Mouse (Mus musculus) thymus, adult 2 months (tissue): ENCODE measurements around the gene Parp4. TPM values are rescaled to one million over a fixed set of nuclear protein-coding genes. Genes with fewer than 3 reads are reported as not detected.

ENCODE experiments used
- DNase-seq: peaks from one replicate; pipeline ENCODE4 v3.0.0; 2021
- H3K27ac ChIP-seq: fragments of 200-500 bp; 2 replicates; pipeline ENCODE4 v1.5.1; 2012; ENCODE audit warnings: low read length, control low read depth; ENCODE audit not compliant: control insufficient read depth, insufficient read depth
- H3K27me3 ChIP-seq: fragments of 200-500 bp; 2 replicates; pipeline ENCODE4 v1.6.1; 2012; ENCODE audit warnings: mild to moderate bottlenecking, low read length, moderate library complexity, mixed read lengths; ENCODE audit not compliant: control insufficient read depth, insufficient read depth
- H3K36me3 ChIP-seq: fragments of 200-500 bp; 2 replicates; pipeline ENCODE4 v1.6.1; 2012; ENCODE audit warnings: mild to moderate bottlenecking, low read length, moderate library complexity; ENCODE audit not compliant: control insufficient read depth, insufficient read depth
- H3K4me1 ChIP-seq: fragments of 200-500 bp; replicated peaks from 2 replicates; pipeline ENCODE4 v1.6.1; 2012; ENCODE audit warnings: low read length; ENCODE audit not compliant: control insufficient read depth, insufficient read depth
- H3K4me3 ChIP-seq: fragments of 200-500 bp; 2 replicates; pipeline ENCODE4 v1.5.1; 2012; ENCODE audit warnings: mild to moderate bottlenecking, low read length, control low read depth, moderate library complexity; ENCODE audit not compliant: control insufficient read depth, insufficient read depth
- CTCF ChIP-seq: fragments of 200-500 bp; IDR thresholded peaks from 2 replicates; pipeline ENCODE4 v1.5.1; 2012; ENCODE audit warnings: mild to moderate bottlenecking, control low read depth, low read length, moderate library complexity, borderline replicate concordance; ENCODE audit not compliant: control insufficient read depth, poor library complexity, insufficient read depth; ENCODE audit errors: extremely low read depth
- POLR2A ChIP-seq: fragments of 200-500 bp; IDR thresholded peaks from 2 replicates; pipeline ENCODE4 v1.6.1; 2012; ENCODE audit warnings: mild to moderate bottlenecking, low read length, control low read depth, moderate library complexity; ENCODE audit not compliant: control insufficient read depth, poor library complexity, insufficient read depth; ENCODE audit errors: extremely low read depth
- WGBS: fragments of 180-500 bp; shearing (Covaris S2); methylation state at CpG from one replicate; pipeline ENCODE4 v1.1.7; 2018; 5-methylcytosine and 5-hydroxymethylcytosine counted together
- polyA plus RNA-seq: library from polyadenylated mRNA; depleted of rRNA; stranded (reverse); fragments of >200 nt; gene quantifications from 2 replicates; pipeline ENCODE4 v1.2.3, GENCODE M21; 2012; rRNA removed

Gene Parp4
- polyA plus RNA-seq, 1 experiment, result 11.3 TPM

GRCm38 (mm10) chr14:56697836-56698235 lies 122.4 kb downstream of the Parp4 start:
- WGBS, result 94% methylated on average over 5 of the region's 5 CpGs
- H3K4me3 ChIP-seq, result no peak overlapping the region
- peaks cover 77% of the 10 kb centered on the region for H3K36me3 ChIP-seq
- no peaks in the 10 kb centered on the region for H3K4me1 ChIP-seq
- no peaks in the 10 kb centered on the region for H3K27me3 ChIP-seq
- TF ChIP-seq POLR2A (no peak), CTCF (no peak)
- no peak overlapping the region for H3K27ac ChIP-seq
- no peak for DNase-seq

GRCm38 (mm10) chr14:56702644-56703043 lies 127.2 kb downstream of the Parp4 start:
- no peaks in the 10 kb centered on the region for H3K4me1 ChIP-seq
- WGBS, result 96% methylated on average over 4 of the region's 4 CpGs

GRCm38 (mm10) chr14:56705687-56706086 lies 130.3 kb downstream of the Parp4 start:
- Histone ChIP-seq H3K27me3 (no peaks in the 10 kb centered on the region), H3K36me3 (peaks cover 8% of the 10 kb centered on the region), H3K4me1 (no peaks in the 10 kb centered on the region), H3K4me3 (no peak overlapping the region), H3K27ac (no peak overlapping the region)
- no peak for DNase-seq
- WGBS, result 91% methylated on average over 4 of the region's 4 CpGs
- TF ChIP-seq POLR2A (no peak), CTCF (no peak)

More at GRCm38 (mm10) chr14:56702644-56703043, 127.2 kb downstream of the Parp4 start:
- H3K27me3 ChIP-seq, result no peaks in the 10 kb centered on the region
- no peak overlapping the region for H3K27ac ChIP-seq
- peaks cover 30% of the 10 kb centered on the region for H3K36me3 ChIP-seq
- H3K4me3 ChIP-seq, result no peak overlapping the region
- TF ChIP-seq CTCF (no peak), POLR2A (no peak)
- no peak for DNase-seq

Other genes starting within 250 kb of the Parp4 start
- 0.23 and 0.69 TPM in 2 replicates for gene Atp12a, start 210.6 kb upstream of the Parp4 start, polyA plus RNA-seq
- 0.03 TPM in 1 of 2 replicates, not detected in the other for gene Rnf17, start 173.0 kb upstream of the Parp4 start, polyA plus RNA-seq
- 4.3 and 6.3 TPM in 2 replicates for gene Cenpj, start 194 bp upstream of the Parp4 start, polyA plus RNA-seq
- gene Mphosph8, start 92.6 kb downstream of the Parp4 start, polyA plus RNA-seq, result 5.3 and 6.9 TPM in 2 replicates
- 10.4 and 12.4 TPM in 2 replicates for gene Pspc1, start 202.7 kb downstream of the Parp4 start, polyA plus RNA-seq
- 5.0 and 6.9 TPM in 2 replicates for gene Zmym5, start 236.1 kb downstream of the Parp4 start, polyA plus RNA-seq